Mouse (Mus musculus): Measurements from ENCODE around the gene Knl1. TPM values are rescaled to one million over a fixed set of nuclear protein-coding genes. Genes with fewer than 3 reads are reported as not detected.

Gene Knl1
- total RNA-seq, 2 experiments from 2014 or later = 0.16 to 1.2 TPM

DNA sequence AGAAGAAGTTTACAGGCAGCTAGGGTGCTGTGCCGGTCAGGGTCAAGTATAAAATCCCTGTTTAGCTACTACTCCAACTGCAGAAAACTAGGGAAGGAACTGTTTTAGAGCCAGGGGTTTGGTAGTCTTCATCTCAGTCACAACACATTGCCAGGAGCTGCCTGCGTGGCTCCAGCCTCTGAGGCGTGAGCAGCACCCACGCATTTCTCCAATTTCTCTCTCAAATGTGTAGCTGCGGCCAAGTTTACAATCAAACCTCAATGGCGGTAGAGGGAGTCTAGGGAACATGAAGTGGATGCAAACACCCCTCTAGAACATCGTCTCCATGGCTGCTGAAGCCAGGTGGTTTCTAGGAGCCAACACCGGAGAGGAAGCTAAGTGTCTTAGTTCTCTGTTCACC, 100.9 kb downstream of the Knl1 start:
- DNase-seq (ENCODE audit: low spot score in 2 of 2) = peak; percentile 38 to 46
- intact Hi-C loops (cut with DNase I) = no loop called here

DNA sequence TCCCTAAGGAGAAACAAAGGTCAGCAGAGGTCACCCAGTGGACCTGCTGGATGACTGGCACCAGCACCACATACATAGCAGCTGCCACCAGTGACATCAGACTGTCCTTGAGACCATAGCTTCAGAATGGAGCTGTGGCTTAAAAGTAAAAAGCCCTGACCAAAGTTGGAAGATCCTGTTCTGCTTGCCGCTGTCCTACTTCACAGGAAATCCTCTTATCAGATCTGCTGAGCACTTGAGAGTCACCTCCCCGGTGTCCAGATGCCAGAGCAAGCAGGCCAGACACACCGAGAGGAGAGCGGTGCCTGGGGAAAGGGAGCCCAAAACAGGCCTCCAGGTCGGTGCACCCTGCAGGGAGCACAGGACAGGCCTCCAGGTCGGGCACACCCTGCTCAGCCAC, 105.3 kb downstream of the Knl1 start:
- intact Hi-C loops (cut with DNase I) = no loop called here
- DNase-seq (ENCODE audit: low spot score in 2 of 2) = no peak

DNA sequence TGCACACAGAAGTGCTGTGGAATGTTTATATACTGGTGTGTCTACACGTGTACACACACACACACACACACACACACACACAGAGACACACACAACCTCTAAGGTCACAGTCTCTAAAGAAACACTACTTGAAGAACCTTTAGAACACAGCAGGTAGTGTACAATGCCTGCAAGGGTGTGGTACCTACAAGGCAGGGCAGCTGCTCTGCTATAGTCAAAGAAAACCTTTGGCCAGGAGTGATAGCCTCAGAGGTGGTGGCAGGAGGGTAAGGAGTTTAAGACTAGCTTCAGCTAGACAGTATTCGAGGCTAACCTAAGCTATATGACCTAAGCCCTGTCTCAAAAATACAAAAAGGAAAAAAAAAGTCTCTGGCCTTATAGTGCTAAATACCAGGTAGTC, 107.8 kb downstream of the Knl1 start:
- intact Hi-C loops (cut with DNase I) = no loop called here

More for the DNA sequence above, 107.8 kb downstream of the Knl1 start:
- DNase-seq (ENCODE audit: low spot score in 2 of 2) = no peak

Other genes with a start within 250 kb of the Knl1 start
- gene Knstrn, start 233.1 kb upstream of the Knl1 start, total RNA-seq (2021) = 1 to 10 TPM; 1.2 to 1.6 TPM
- gene Ivd, start 185.2 kb upstream of the Knl1 start, total RNA-seq (2021) = 10 to 100 TPM; 58.2 to 73.7 TPM
- gene Bahd1, start 146.7 kb upstream of the Knl1 start, total RNA-seq (2021) = 10 to 100 TPM; 40.4 to 45.0 TPM
- 1 to 10 TPM; 1.5 to 2.0 TPM for gene Chst14, start 120.6 kb upstream of the Knl1 start, total RNA-seq (2021)
- gene Ccdc32, start 17.7 kb upstream of the Knl1 start, total RNA-seq (2021) = 10 to 100 TPM; 50.2 to 52.7 TPM
- gene Rpusd2, start 12.3 kb upstream of the Knl1 start, total RNA-seq (2021) = 1 to 10 TPM; 8.0 to 8.4 TPM
- 1 to 10 TPM in 1 of 2 experiments, under 1 TPM in 1; 0.57 to 1.5 TPM for gene Rad51, start 65.7 kb downstream of the Knl1 start, total RNA-seq (2021)
- 10 to 100 TPM; 53.4 to 58.1 TPM for gene Rmdn3, start 109.9 kb downstream of the Knl1 start, total RNA-seq (2021)
- not detected for gene Gchfr, start 120.7 kb downstream of the Knl1 start, total RNA-seq (2021)
- gene Gm14137, start 127.4 kb downstream of the Knl1 start, total RNA-seq (2021) = not detected
- 10 to 100 TPM; 34.9 TPM for gene Zfyve19, start 161.5 kb downstream of the Knl1 start, total RNA-seq (2021)
- 10 to 100 TPM; 16.4 to 16.6 TPM for gene Dnajc17, start 161.7 kb downstream of the Knl1 start, total RNA-seq (2021)
- not detected for gene Ppp1r14d, start 182.8 kb downstream of the Knl1 start, total RNA-seq (2021)
- gene Spint1, start 190.2 kb downstream of the Knl1 start, total RNA-seq (2021) = 1 to 10 TPM in 1 of 2 experiments, under 1 TPM in 1; 0.76 to 1.3 TPM
- 10 to 100 TPM in 1 of 2 experiments, 1 to 10 TPM in 1; 7.9 to 10.9 TPM for gene Rhov, start 224.2 kb downstream of the Knl1 start, total RNA-seq (2021)
- gene Vps18, start 241.6 kb downstream of the Knl1 start, total RNA-seq (2021) = 10 to 100 TPM; 47.7 to 50.1 TPM

All from left cerebral cortex, postnatal 36 days (tissue).